Mouse (Mus musculus): Measurements from ENCODE around the gene Btbd9. TPM values are rescaled to one million over a fixed set of nuclear protein-coding genes. Genes with fewer than 3 reads are reported as not detected.

Btbd9 gene
- total and polyA plus RNA-seq, 2 experiments from 2014 or later = 30.3 to 31.0 TPM

GRCm38 (mm10) chr17:30181554-30181953 is 394.7 kb downstream of the Btbd9 start:
- WGBS = 63% methylated on average over 4 of the region's 4 CpGs
- TF ChIP-seq CTCF (IDR thresholded peaks at IDR 0.05; ENCODE audit: low read depth) (no peak), EP300 (IDR thresholded peaks at IDR 0.05; ENCODE audit: low read depth) (no peak)
- Histone ChIP-seq H3K9me3 (replicated peaks; ENCODE audit: control insufficient read depth, low read length) (no peaks in the 10 kb centered on the region), H3K4me2 (ENCODE audit: low read depth, low read length) (no peak overlapping the region), H3K27me3 (ENCODE audit: control insufficient read depth, insufficient read depth, low read length) (no peaks in the 10 kb centered on the region), H3K4me3 (ENCODE audit: low read depth, low read length) (no peak overlapping the region), H3K9ac (replicated peaks; ENCODE audit: low read depth, low read length) (no peak overlapping the region), H3K27ac (ENCODE audit: low read depth) (no peak overlapping the region), H3K36me3 (replicated peaks; ENCODE audit: control insufficient read depth, insufficient read depth, low read length) (0 out of 2 replicates have a peak, but pooled peaks cover 3% of the 10 kb centered on the region), H3K4me1 (ENCODE audit: control insufficient read depth, insufficient read depth) (0 out of 2 replicates have a peak, but pooled peaks cover 4% of the 10 kb centered on the region)
- no peak for DNase-seq (ENCODE audit: low spot score)
- ATAC-seq (ENCODE audit: insufficient read depth, low read depth) = no peak

DNA sequence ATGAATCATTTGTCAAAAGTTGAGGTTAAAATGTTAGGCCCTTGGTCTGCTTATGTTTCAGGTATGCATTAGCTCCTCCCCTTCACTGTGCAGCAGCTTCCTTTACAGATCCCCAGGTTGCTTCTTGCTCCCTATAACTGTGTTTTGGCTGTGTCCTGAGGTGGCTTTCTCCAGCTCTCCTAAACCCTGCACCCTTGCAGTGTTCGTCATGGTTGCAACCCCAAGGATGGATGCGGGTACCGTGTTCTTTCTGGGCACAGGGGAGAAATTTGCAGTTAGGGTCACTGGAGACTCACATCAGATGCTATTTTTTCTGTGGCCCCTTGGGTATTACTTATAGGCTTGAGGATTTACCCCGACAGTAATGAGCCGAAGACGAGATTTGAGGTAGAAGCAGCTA is 396.1 kb downstream of the Btbd9 start:
- ATAC-seq (ENCODE audit: insufficient read depth, low read depth) (no peak), DNase-seq (ENCODE audit: low spot score) (no peak)
- H3K4me2 ChIP-seq (ENCODE audit: low read depth, low read length) = no peak overlapping the region
- H3K9me3 ChIP-seq (replicated peaks; ENCODE audit: control insufficient read depth, low read length) = no peaks in the 10 kb centered on the region
- H3K4me1 ChIP-seq (ENCODE audit: control insufficient read depth, insufficient read depth) = no peaks in the 10 kb centered on the region
- H3K4me3 ChIP-seq (ENCODE audit: low read depth, low read length) = no peak overlapping the region
- H3K27me3 ChIP-seq (ENCODE audit: control insufficient read depth, insufficient read depth, low read length) = no peaks in the 10 kb centered on the region
- 0 out of 2 replicates have a peak, but pooled peaks cover 3% of the 10 kb centered on the region for H3K36me3 ChIP-seq (replicated peaks; ENCODE audit: control insufficient read depth, insufficient read depth, low read length)
- H3K9ac ChIP-seq (replicated peaks; ENCODE audit: low read depth, low read length) = no peak overlapping the region
- no peak overlapping the region for H3K27ac ChIP-seq (ENCODE audit: low read depth)
- TF ChIP-seq EP300 (IDR thresholded peaks at IDR 0.05; ENCODE audit: low read depth) = no peak
- TF ChIP-seq CTCF (IDR thresholded peaks at IDR 0.05; ENCODE audit: low read depth) = no peak
- WGBS = 92% methylated on average over 6 of the region's 6 CpGs

DNA sequence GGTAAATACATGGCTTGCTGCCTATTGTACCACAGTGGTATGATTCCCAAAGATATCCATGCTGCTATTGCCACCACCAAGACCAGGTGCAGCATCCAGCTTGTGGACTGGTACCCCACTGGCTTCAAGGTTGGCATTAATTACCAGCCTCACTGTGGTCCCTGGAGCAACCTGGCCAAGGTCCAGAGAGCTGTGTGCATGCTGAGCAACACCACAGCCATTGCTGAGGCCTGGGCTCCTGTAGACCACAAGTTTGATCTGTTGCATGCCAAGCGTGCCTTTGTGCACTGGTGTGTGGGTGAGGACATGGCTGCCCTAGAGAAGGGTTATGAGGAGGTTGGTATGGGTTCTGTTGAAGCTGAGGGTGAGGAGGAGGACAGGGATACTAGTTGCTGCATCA is 397.9 kb downstream of the Btbd9 start:
- ATAC-seq (ENCODE audit: insufficient read depth, low read depth) = no peak
- Histone ChIP-seq H3K4me3 (ENCODE audit: low read depth, low read length) (no peak overlapping the region), H3K9ac (replicated peaks; ENCODE audit: low read depth, low read length) (no peak overlapping the region), H3K27me3 (ENCODE audit: control insufficient read depth, insufficient read depth, low read length) (no peaks in the 10 kb centered on the region), H3K27ac (ENCODE audit: low read depth) (no peak overlapping the region), H3K36me3 (replicated peaks; ENCODE audit: control insufficient read depth, insufficient read depth, low read length) (0 out of 2 replicates have a peak, but pooled peaks cover 3% of the 10 kb centered on the region), H3K4me1 (ENCODE audit: control insufficient read depth, insufficient read depth) (no peaks in the 10 kb centered on the region), H3K9me3 (replicated peaks; ENCODE audit: control insufficient read depth, low read length) (no peaks in the 10 kb centered on the region), H3K4me2 (ENCODE audit: low read depth, low read length) (no peak overlapping the region)
- DNase-seq (ENCODE audit: low spot score) = no peak
- TF ChIP-seq EP300 (IDR thresholded peaks at IDR 0.05; ENCODE audit: low read depth) = no peak
- no peak for TF ChIP-seq CTCF (IDR thresholded peaks at IDR 0.05; ENCODE audit: low read depth)
- 83% methylated on average over 1 of the region's 1 CpGs for WGBS

DNA sequence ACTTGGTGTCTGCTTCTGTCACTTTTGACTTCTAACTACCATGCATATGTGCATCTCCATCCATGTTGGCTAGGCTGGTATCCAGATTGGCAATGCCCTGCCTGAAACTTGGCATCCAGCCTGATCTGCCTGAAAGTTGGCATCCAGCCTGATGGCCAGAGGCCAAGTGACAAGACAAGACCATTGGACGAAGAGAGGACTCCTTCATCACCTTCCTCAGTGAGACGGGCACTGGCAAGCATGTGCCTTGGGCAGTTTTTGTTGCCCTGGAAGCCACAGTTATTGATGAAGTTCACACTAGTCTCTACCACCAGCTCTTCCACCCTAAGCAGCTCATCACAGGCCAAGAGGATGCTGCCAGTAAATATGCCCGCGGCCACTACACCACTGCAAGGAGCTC is 398.9 kb downstream of the Btbd9 start:
- Histone ChIP-seq H3K9ac (replicated peaks; ENCODE audit: low read depth, low read length) (no peak overlapping the region), H3K4me1 (ENCODE audit: control insufficient read depth, insufficient read depth) (no peaks in the 10 kb centered on the region), H3K9me3 (replicated peaks; ENCODE audit: control insufficient read depth, low read length) (no peaks in the 10 kb centered on the region), H3K27ac (ENCODE audit: low read depth) (no peak overlapping the region), H3K4me2 (ENCODE audit: low read depth, low read length) (no peak overlapping the region), H3K36me3 (replicated peaks; ENCODE audit: control insufficient read depth, insufficient read depth, low read length) (0 out of 2 replicates have a peak, but pooled peaks cover 3% of the 10 kb centered on the region), H3K27me3 (ENCODE audit: control insufficient read depth, insufficient read depth, low read length) (no peaks in the 10 kb centered on the region), H3K4me3 (ENCODE audit: low read depth, low read length) (no peak overlapping the region)
- WGBS = 55% methylated on average over 4 of the region's 4 CpGs
- TF ChIP-seq EP300 (IDR thresholded peaks at IDR 0.05; ENCODE audit: low read depth) (no peak), CTCF (IDR thresholded peaks at IDR 0.05; ENCODE audit: low read depth) (no peak)
- DNase-seq (ENCODE audit: low spot score) (no peak), ATAC-seq (ENCODE audit: insufficient read depth, low read depth) (no peak)

Other genes with a start within 250 kb of the Btbd9 start
- 1.5 and 2.0 TPM in 2 replicates for gene Dnah8, start 47.9 kb upstream of the Btbd9 start, total RNA-seq (2014; rRNA removed; ENCODE audit: low replicate concordance)
- gene Dnah8, start 47.9 kb upstream of the Btbd9 start, polyA plus RNA-seq (2015; fragmentation: Nextera tagmentation; extraction: Ambion mirVana) = 0.33 and 0.59 TPM in 2 replicates
- gene Glo1, start 50.4 kb upstream of the Btbd9 start, total RNA-seq (2014; rRNA removed; ENCODE audit: low replicate concordance) = 143 and 179 TPM in 2 replicates
- 184 and 191 TPM in 2 replicates for gene Glo1, start 50.4 kb upstream of the Btbd9 start, polyA plus RNA-seq (2015; fragmentation: Nextera tagmentation; extraction: Ambion mirVana)

Measured in heart, postnatal 0 days (tissue).